Mouse (Mus musculus) kidney, adult 2 months (tissue): ENCODE results near the gene Snai1. TPM values are rescaled to one million over a fixed set of nuclear protein-coding genes. Genes with fewer than 3 reads are reported as not detected.

Experiments
- DNase-seq: peaks from one replicate; pipeline ENCODE4 v3.0.0; 2021
- H3K27ac ChIP-seq: fragments of 200-500 bp; 2 replicates; pipeline ENCODE4 v1.5.1; 2012; ENCODE audit warnings: low read depth, low read length, control low read depth, inconsistent platforms; ENCODE audit not compliant: insufficient read depth
- H3K27me3 ChIP-seq: fragments of 200-500 bp; replicated peaks from 2 replicates; pipeline ENCODE4 v1.6.1; 2012; ENCODE audit warnings: mild to moderate bottlenecking, moderate library complexity, low read length, inconsistent platforms; ENCODE audit not compliant: control insufficient read depth, insufficient read depth
- H3K36me3 ChIP-seq: fragments of 200-500 bp; 2 replicates; pipeline ENCODE4 v1.6.1; 2012; ENCODE audit warnings: mild to moderate bottlenecking, moderate library complexity, low read length, inconsistent platforms; ENCODE audit not compliant: control insufficient read depth, insufficient read depth
- H3K4me1 ChIP-seq: fragments of 200-500 bp; 2 replicates; pipeline ENCODE4 v1.6.1; 2011; ENCODE audit warnings: low read length; ENCODE audit not compliant: control insufficient read depth, insufficient read depth
- H3K4me3 ChIP-seq: fragments of 200-500 bp; 2 replicates; pipeline ENCODE4 v1.5.1; 2011; ENCODE audit warnings: mild to moderate bottlenecking, low read depth, low read length, control low read depth; ENCODE audit not compliant: insufficient read depth
- CTCF ChIP-seq: fragments of 200-500 bp; conservative IDR thresholded peaks from 2 replicates; pipeline ENCODE4 v1.5.1; 2011; ENCODE audit warnings: low read depth, mild to moderate bottlenecking, control low read depth, low read length, moderate library complexity, mixed read lengths; ENCODE audit not compliant: insufficient read depth, insufficient read length
- POLR2A ChIP-seq: fragments of 200-500 bp; IDR thresholded peaks from one replicate; pipeline ENCODE4 v1.6.1; 2011; ENCODE audit warnings: low read depth, low read length, control low read depth
- WGBS: fragments of 180-500 bp; shearing (Covaris S2); methylation state at CpG from one replicate; pipeline ENCODE4 v1.1.7; 2018; 5-methylcytosine and 5-hydroxymethylcytosine counted together
- polyA plus RNA-seq: library from polyadenylated mRNA; depleted of rRNA; stranded (reverse); fragments of >200 nt; gene quantifications from 2 replicates; pipeline ENCODE4 v1.2.3, GENCODE M21; 2012

The Snai1 gene
- polyA plus RNA-seq, 1 experiment, result 10.4 TPM

- 64% methylated on average over 3 of the region's 3 CpGs for WGBS
- Histone ChIP-seq H3K4me1 (no peaks in the 10 kb centered on the region), H3K27me3 (no peaks in the 10 kb centered on the region), H3K4me3 (no peak overlapping the region), H3K36me3 (no peaks in the 10 kb centered on the region), H3K27ac (peak overlapping the region; percentile 93)
- DNase-seq, result no peak
- TF ChIP-seq CTCF, result no peak
- no peak for TF ChIP-seq POLR2A
Measured at GRCm38 (mm10) chr2:167565312-167565656, 27.3 kb downstream of the Snai1 start.

- Histone ChIP-seq H3K36me3 (no peaks in the 10 kb centered on the region), H3K4me3 (no peak overlapping the region), H3K27ac (peak overlapping the region; percentile 93), H3K27me3 (no peaks in the 10 kb centered on the region), H3K4me1 (no peaks in the 10 kb centered on the region)
- 36% methylated on average over 19 of the region's 19 CpGs for WGBS
- DNase-seq, result peak; percentile 85
- no peak for TF ChIP-seq CTCF
- no peak for TF ChIP-seq POLR2A
Measured at GRCm38 (mm10) chr2:167565682-167566081, 27.7 kb downstream of the Snai1 start.

- no peak for TF ChIP-seq CTCF
- TF ChIP-seq POLR2A, result no peak
- Histone ChIP-seq H3K4me3 (no peak overlapping the region), H3K36me3 (no peaks in the 10 kb centered on the region), H3K27me3 (no peaks in the 10 kb centered on the region), H3K4me1 (no peaks in the 10 kb centered on the region), H3K27ac (no peak overlapping the region)
- WGBS, result 56% methylated on average over 9 of the region's 9 CpGs
- DNase-seq, result peak; percentile 33
Measured at GRCm38 (mm10) chr2:167568112-167568511, 30.1 kb downstream of the Snai1 start.

- 50% methylated on average over 13 of the region's 13 CpGs for whole genome bisulfite sequencing
- H3K27ac ChIP-seq, result peak overlapping the region; percentile 10
- DNase-seq, result peak; percentile 80
- H3K4me3 ChIP-seq, result no peak overlapping the region
- H3K36me3 ChIP-seq, result no peaks in the 10 kb centered on the region
- TF ChIP-seq POLR2A, result no peak
- peak; percentile 25; the same call in 1 of the 2 replicates for TF ChIP-seq CTCF
- H3K4me1 ChIP-seq, result no peaks in the 10 kb centered on the region
- H3K27me3 ChIP-seq, result no peaks in the 10 kb centered on the region
Measured at GRCm38 (mm10) chr2:167569934-167570651, 32.1 kb downstream of the Snai1 start.

- TF ChIP-seq CTCF (no peak), POLR2A (no peak)
- no peaks in the 10 kb centered on the region for H3K27me3 ChIP-seq
- WGBS, result 87% methylated on average over 6 of the region's 6 CpGs
- H3K4me1 ChIP-seq, result no peaks in the 10 kb centered on the region
- H3K4me3 ChIP-seq, result no peak overlapping the region
- no peaks in the 10 kb centered on the region for H3K36me3 ChIP-seq
- no peak for DNase-seq
- H3K27ac ChIP-seq, result no peak overlapping the region
Measured at GRCm38 (mm10) chr2:167570815-167571214, 32.8 kb downstream of the Snai1 start.

- Histone ChIP-seq H3K4me1 (no peaks in the 10 kb centered on the region), H3K27ac (no peak overlapping the region), H3K4me3 (no peak overlapping the region), H3K36me3 (no peaks in the 10 kb centered on the region), H3K27me3 (no peaks in the 10 kb centered on the region)
- DNase-seq, result no peak
- WGBS, result 77% methylated on average over 18 of the region's 18 CpGs
- TF ChIP-seq CTCF, result no peak
- no peak for TF ChIP-seq POLR2A
Measured at GRCm38 (mm10) chr2:167571442-167572220, 33.6 kb downstream of the Snai1 start.

- Histone ChIP-seq H3K4me1 (no peaks in the 10 kb centered on the region), H3K27ac (no peak overlapping the region), H3K4me3 (no peak overlapping the region), H3K27me3 (no peaks in the 10 kb centered on the region), H3K36me3 (no peaks in the 10 kb centered on the region)
- peak; percentile 51 for DNase-seq
- 59% methylated on average over 9 of the region's 9 CpGs for WGBS
- no peak for TF ChIP-seq CTCF
- TF ChIP-seq POLR2A, result no peak
Measured at GRCm38 (mm10) chr2:167574814-167575213, 36.8 kb downstream of the Snai1 start.
